Mouse (Mus musculus): ENCODE measurements around the gene Gng7.

Gene Gng7

GRCm38 (mm10) chr10:80993276-80993675, 21.5 kb downstream of the Gng7 start:
- WGBS = 42% methylated on average over 5 of the region's 5 CpGs

- WGBS = 89% methylated on average over 1 of the region's 1 CpGs
These were observed 22.8 kb downstream of the Gng7 start for GRCm38 (mm10) chr10:80991945-80992344.

GRCm38 (mm10) chr10:80991007-80991406, 23.7 kb downstream of the Gng7 start:
- 33% methylated on average over 3 of the region's 3 CpGs for WGBS

- WGBS = 70% methylated on average over 7 of the region's 7 CpGs
These were observed 24.3 kb downstream of the Gng7 start for GRCm38 (mm10) chr10:80990406-80990805.

- 73% methylated on average over 4 of the region's 4 CpGs for WGBS
These were observed 24.9 kb downstream of the Gng7 start for GRCm38 (mm10) chr10:80989854-80990253.

GRCm38 (mm10) chr10:80989446-80989845, 25.3 kb downstream of the Gng7 start:
- 71% methylated on average over 6 of the region's 6 CpGs for WGBS

GRCm38 (mm10) chr10:80987709-80988441, 26.9 kb downstream of the Gng7 start:
- 21% methylated on average over 10 of the region's 10 CpGs for WGBS

- WGBS = 76% methylated on average over 6 of the region's 6 CpGs
These were observed 28.0 kb downstream of the Gng7 start for GRCm38 (mm10) chr10:80986754-80987153.

GRCm38 (mm10) chr10:80985970-80986701, 28.6 kb downstream of the Gng7 start:
- WGBS = 27% methylated on average over 13 of the region's 13 CpGs

GRCm38 (mm10) chr10:80985241-80985969, 29.3 kb downstream of the Gng7 start:
- WGBS = 12% methylated on average over 37 of the region's 37 CpGs

- WGBS = 94% methylated on average over 12 of the region's 12 CpGs
These were observed 30.5 kb downstream of the Gng7 start for GRCm38 (mm10) chr10:80984223-80984622.

GRCm38 (mm10) chr10:80982381-80982780, 32.4 kb downstream of the Gng7 start:
- 75% methylated on average over 4 of the region's 4 CpGs for WGBS

GRCm38 (mm10) chr10:80981564-80982112, 33.1 kb downstream of the Gng7 start:
- WGBS = 60% methylated on average over 7 of the region's 7 CpGs

GRCm38 (mm10) chr10:80975478-80975877, 39.3 kb downstream of the Gng7 start:
- 95% methylated on average over 11 of the region's 11 CpGs for WGBS

GRCm38 (mm10) chr10:80973722-80974121, 41.0 kb downstream of the Gng7 start:
- 85% methylated on average over 1 of the region's 1 CpGs for WGBS

- 51% methylated on average over 11 of the region's 11 CpGs for WGBS
These were observed 42.4 kb downstream of the Gng7 start for GRCm38 (mm10) chr10:80972071-80972987.

GRCm38 (mm10) chr10:80971533-80971932, 43.2 kb downstream of the Gng7 start:
- 79% methylated on average over 15 of the region's 15 CpGs for WGBS

GRCm38 (mm10) chr10:80970159-80970558, 44.6 kb downstream of the Gng7 start:
- WGBS = 87% methylated on average over 8 of the region's 8 CpGs

GRCm38 (mm10) chr10:80969298-80969697, 45.4 kb downstream of the Gng7 start:
- WGBS = 93% methylated on average over 3 of the region's 3 CpGs

GRCm38 (mm10) chr10:80968106-80968505, 46.6 kb downstream of the Gng7 start:
- 94% methylated on average over 4 of the region's 4 CpGs for WGBS

GRCm38 (mm10) chr10:80967101-80967656, 47.6 kb downstream of the Gng7 start:
- WGBS = 54% methylated on average over 3 of the region's 3 CpGs

Data from cerebral cortex, adult 2 months (tissue).